Mouse (Mus musculus) layer of hippocampus, adult 18-20 months (tissue): Measurements from ENCODE around the gene Mrps16. TPM values are rescaled to one million over a fixed set of nuclear protein-coding genes. Genes with fewer than 3 reads are reported as not detected.

Experiments used
- DNase-seq, 2 experiments: peaks; one replicate each; pipeline ENCODE4 v3.0.0; 2022; ENCODE audit warnings: low spot score in 2 of 2
- long read RNA-seq: library from polyadenylated mRNA; stranded (forward); transcript quantifications from one replicate; pipeline ENCODE4 v2.0.0, GENCODE M21; 2021
- total RNA-seq, 2 experiments: library from RNA; stranded (reverse); gene quantifications; 2 replicates each; pipeline ENCODE4 v1.2.3; 2021

Gene Mrps16
- total RNA-seq, result 10 to 100 TPM; 32.4 to 37.1 TPM
- long read RNA-seq, transcript Mrps16-201 (3 exons, 2,572 nt), result major isoform, 15 of 30 reads
- long read RNA-seq, transcript Mrps16-202 (3 exons, 801 nt), result minor isoform, 7 of 30 reads
- long read RNA-seq, partial matches to known transcripts, result 3 of 30 reads
- long read RNA-seq, other reads (novel, unspliced or antisense), result 5 of 30 reads

DNA sequence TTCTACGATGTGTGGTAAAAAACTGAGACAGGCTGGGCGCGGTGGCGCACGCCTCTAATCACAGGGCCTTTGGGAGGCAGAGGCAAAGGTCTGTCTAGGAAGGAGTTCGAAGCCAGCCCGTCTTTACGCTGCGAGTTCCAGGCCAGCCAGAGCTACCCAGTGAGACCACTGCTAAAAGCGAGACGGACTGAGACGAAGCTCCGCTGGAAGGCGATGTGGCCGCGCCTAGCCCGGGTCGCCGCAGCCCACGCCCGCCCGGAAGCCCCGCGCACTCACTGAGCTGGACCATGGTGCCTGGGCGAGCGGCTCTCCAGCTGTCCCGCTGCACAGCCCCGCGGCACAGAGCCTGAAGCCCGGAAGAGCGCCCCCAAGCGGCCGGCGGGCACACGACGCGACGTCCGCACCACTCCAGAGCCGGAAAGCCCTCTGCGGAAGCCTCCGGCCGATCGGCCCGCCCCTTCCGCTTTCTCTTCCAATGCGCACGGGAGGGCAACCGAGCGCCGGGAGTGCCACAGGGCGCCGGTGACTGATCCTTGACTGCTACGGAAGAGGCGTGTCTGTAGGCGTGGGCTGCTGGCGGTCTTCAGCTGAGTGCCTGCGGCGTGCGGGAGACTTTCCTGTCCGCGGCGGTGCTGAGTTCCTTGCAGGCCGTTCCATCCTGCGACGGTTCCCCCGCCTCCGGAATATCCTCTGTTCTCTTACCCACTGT, at the start of gene Mrps16:
Gene Mrps16 (minus strand): TSS at position 430 of the 709 bp plus-strand sequence.
- peak; percentile 93 to 96 for DNase-seq

DNA sequence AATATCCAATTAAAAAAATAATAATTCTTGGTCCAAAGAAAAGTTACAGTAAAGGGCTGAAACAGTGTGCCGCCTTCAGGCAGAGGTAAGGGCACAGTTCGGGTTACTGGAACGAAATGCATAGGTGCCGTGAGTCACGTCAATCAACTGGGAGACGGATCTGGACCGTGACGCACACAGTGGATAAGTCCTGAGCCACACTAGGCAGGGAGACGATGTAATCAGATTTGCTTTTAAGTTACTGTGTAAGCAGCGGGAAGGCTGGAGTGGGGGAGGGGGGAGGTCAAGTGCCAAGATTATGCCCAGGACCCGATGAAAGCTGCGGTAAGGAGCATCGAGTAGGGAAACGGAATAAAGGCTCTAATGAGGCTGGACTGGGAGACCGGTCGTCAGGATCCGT, 48.8 kb upstream of the Mrps16 start:
- DNase-seq, result no peak

DNA sequence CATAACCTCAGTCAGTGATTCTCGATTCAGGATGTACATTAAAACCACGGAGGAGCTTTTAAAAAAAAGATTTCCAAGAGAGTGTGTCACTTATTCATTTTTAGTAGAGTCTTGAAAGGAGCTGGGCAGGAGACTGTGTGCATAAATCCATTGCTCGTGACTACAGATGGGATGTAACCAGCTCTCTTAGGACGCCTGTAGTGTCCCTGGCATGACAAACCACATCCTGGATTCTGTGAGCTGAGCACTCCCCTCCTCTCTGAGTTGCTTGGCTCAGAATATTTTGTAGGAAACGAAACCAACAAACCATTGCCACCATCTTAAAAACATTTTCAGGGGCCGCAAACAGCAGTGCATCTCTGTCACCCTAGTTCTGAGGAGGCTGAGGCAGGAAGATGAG, 43.5 kb upstream of the Mrps16 start:
- no peak for DNase-seq

DNA sequence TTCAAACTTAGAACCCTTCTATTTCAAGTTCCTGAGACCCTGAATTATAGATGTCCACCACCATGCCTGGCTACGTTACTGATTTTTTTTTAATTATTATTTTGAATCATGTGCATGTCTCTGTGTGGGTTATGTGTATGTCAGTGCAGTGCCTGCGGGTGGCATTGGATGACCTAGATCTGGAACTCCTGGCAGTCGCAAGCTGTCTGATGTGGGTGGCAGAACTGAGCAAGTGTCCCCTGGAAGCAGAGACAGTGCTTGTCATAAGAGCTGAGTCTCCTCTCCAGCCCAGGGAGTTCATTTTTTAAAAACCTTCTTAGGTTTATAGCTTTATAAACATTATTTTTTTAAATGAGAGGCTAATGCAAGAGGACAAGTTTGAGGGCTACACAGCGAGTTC, 39.0 kb upstream of the Mrps16 start:
- no peak for DNase-seq

DNA sequence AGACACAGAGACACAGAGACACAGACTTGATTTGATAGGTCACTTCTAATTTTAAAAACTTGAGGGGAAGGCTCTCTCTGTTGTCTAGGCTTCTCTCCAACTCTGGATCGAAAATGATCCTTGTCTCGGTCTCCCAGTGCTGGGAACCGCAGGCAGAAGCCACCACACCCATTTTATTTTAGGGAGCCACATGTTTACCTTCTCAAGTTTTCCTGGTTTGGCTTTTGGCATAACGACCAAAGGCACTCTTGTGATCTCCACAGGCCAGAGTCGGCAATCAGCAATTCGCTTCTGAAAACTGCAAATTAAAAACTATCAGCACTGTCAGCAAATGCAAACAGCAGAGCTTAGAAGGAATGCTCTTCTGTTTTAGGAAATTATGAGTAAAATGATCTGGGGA, 38.3 kb upstream of the Mrps16 start:
- DNase-seq, result no peak

DNA sequence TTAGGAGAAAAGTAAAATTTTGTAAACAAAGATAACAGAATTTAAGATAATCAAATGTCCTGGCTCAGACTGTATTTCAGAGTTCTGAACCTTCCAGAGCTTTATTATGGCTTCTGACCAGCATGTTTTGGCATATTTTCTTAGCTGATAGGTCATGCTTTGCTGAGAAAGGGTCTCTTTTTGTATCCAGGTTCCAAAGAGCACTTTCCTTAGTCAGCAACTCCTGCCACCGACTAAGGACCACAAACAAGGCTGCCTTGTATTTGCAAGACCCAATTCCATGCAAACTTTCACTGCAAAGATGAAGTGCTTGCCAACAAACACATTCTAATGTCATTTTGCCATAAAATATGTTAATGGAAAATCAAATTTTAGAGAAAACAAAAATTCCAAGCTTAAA, 36.4 kb upstream of the Mrps16 start:
- DNase-seq, result no peak

DNA sequence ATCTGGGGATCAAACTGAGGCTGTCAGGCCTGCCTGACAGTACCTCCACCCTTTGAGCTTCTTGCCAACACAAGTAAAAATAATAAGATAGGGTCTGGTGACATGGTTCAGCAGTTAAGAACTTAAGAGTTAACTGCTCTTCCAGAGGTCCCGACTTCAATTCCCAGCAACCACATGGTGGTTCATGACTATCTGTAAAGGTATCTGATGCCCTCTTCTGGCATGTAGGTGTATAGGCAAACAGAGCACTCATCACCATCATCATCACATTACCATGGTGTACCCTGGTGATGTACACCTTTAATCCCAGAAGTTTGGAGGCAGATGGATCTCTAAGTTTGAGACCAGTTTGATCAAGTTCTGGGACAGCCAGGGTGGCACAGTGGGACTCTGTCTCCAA, 35.2 kb upstream of the Mrps16 start:
- no peak for DNase-seq

DNA sequence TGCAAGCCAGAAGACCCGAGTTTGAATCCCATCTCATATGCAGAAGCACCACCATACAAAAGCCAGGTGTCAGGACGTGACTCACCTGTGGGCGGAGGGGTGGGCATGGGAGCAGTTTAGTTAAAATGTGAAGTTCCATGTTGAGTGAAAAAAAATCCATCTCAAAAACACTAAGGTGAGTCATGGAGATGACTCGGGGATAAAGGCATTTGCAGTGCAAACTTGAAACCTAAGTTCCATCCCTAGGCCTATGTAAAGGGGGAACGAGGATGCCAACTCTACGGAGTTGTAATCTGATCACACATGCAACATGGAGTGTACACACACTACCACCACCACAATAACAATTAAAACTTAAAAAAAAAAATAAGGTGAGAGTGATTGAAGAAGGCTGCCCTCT, 29.6 kb upstream of the Mrps16 start:
- DNase-seq, result no peak

DNA sequence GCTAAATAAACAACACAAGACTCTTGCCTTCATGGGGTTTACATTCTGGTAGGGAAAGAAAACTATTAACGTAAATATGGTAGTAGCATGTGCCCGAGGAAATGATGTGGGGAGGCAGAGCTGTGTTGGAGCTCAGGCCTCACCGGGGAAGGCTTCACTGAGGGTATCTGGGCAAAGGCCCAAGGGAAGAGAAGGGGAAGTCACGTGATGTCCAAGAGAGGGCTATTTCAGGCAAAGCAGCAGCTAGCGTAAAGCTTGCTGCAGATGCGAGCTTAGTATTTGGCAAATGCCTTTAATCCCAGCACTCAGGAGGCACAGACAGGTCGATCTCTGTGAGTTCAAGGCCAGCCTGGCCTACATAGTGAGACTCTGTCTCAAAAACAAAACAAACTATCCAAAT, 28.8 kb upstream of the Mrps16 start:
- no peak for DNase-seq

DNA sequence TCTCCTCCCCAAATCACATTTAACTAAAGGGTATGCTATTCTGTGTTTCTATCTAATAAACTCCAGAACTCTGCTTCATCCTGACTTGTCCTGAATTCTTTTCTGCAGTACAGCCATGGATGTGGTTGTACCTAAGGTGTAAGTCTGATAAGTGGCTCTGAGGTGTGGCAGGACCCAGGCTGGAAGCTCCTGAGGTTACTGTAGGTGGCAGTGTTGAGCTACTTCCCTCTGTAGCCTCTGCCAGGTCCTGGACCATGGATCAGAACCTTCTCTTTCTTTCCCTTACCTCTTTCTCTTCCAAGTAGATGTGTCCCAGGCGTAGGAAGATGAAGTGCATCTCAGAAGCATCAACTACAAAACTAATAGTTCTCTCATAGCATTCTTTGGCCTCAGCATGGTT, 6.6 kb upstream of the Mrps16 start:
- DNase-seq, result peak in 1 of 2 experiments; percentile 63

DNA sequence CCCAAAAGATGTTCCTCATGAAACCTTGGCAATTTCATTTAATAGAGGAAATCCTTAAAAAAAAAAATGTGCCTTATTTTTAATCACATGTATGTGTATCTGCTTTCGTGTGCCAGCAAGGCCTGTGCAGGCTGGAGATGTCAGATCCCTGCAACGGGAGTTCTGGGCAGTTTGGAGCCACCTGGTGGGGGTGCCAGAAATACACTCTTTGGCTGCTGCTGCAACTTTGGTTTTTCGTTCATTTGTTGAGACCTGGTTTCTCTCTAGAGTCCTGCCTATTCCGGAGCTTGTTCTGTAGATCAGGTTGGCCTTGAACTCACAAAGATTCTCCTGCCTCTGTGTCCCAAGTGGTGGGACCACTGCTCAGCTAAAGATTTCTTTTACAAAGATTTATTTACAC, 5.4 kb upstream of the Mrps16 start:
- no peak for DNase-seq

DNA sequence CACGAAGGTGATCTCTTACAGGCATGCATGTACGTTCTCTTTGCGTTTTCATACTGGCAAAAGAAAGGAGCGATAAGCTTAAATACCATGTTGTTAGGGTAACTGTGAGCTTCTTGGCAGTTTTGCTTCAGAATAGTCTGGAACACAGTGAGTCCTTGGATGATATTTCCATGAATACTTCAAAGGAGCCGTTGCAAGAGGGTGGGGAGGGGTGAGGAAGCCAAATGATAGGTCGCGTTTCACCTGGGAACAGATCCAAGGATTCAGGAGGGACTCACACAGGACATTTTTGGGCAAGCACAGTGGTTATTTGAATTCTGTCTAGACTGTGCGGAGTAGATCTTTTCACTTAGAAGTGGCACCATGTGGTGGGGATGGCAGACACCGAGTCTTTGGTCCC, 3.8 kb upstream of the Mrps16 start:
- no peak for DNase-seq

DNA sequence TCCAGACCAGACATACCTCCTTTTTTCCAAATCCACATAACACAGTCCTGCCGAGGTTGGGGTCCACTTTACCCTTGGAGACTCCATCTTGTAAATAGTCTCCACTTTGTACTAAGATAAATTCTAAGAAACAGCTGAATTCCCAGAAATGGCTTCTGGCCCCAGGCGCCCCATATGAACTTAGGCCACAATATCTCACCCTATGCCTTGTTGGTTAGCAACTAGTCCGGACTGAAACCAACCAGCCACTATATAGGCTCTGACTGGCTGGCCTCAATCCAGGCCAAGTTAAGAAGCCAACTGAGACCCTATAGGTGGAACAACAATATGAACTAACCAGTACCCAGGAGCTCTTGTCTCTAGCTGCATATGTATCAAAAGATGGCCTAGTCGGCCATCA, 1.1 kb downstream of the Mrps16 start:
- DNase-seq, result no peak

DNA sequence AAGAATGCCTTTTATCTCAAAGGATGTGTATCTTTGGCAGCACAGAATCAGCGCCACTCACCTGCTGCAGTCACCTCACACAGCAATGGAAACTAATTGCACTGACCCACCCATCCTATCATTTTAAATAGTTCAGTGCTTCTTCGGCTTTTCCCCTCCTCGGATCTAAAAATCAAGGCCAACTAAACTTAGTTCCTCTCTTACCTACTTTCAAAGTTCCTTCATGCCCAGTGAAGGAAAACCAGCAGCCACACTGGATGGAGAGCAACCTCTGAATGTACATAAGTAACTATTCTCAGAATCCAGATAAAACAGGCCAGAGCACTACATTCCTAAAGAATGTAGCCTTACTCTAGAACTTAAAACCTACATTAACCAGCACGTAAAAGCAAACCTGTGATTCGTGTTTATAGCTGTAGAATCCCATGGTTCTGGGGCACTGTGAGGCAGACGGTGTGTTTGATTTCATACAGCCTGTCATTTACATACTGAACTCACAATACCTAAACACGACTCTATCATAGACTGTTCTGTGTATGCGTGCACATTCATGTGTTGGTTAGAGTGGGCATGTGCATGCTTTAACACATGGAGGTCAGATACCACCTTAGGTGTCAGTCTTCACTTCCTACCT, 3.9 kb downstream of the Mrps16 start:
- DNase-seq, result no peak

DNA sequence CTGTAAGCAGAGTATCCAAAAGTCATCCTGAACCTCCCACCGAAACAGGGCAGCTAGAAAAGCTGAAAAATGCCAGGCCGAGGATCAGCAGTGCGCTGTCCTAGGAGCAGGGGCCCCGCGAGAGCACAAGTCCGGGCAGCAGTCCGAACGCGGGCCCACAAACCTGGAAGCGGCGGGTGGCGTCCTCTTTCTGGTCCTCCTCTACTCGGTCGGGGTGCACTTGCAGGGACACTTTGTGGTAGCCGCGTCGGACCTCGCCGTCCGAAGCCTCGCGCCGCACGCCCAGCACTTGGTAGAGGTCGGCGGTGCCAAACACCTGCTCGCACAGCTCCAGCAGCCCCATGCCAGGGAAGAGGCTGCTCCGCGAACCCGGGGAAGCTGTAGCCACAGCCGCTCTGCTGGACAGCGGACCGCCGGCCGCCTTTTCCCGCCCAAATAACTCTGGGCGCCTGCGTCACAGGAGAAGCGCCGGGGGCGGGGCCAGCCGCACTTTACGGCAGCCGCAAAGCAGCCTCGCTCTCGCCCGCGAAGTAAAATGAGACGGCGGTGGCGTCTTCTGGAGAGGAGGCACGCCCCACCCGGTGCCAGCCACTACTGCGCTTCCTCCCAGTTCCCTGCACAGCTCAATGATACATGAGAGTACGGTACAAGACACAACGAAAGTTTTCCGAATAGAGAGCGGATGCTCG, 4.8 kb downstream of the Mrps16 start, which contains the start of gene Dnajc9:
Gene Dnajc9 (minus strand): TSS at position 470 of the 689 bp plus-strand sequence.
- peak; percentile 89 to 97 for DNase-seq

DNA sequence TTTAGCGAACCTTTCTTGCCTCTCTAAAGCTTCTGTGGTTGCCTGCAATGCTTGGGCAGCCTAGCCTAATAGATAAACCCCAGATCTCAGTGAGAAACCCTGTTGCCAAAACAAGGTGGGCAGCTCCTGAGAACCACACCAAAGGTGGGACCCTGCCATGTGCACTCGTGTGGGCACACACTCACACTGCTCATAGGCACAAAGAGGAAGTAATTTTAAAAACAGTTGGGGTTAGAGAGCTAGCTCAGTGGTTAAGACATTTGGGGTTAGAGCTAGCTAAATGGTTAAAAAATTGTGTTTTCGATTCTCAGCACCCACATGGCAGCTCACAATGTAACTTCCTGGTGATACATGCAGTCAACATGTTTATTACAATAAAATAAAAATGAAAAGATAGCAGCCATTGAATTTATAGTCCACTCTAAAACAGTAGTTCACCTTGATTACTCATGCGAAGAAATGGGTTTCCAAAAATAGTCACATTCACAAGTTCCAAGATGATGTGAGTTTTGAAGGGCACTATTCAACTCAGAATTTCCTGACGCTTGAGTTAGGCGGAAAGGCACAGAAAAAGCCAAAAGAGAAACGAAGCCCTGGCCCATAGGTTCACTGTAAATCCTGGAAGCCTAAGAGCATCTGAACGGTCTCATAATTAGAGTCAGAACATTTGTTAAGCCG, 13.5 kb downstream of the Mrps16 start:
- DNase-seq, result no peak

DNA sequence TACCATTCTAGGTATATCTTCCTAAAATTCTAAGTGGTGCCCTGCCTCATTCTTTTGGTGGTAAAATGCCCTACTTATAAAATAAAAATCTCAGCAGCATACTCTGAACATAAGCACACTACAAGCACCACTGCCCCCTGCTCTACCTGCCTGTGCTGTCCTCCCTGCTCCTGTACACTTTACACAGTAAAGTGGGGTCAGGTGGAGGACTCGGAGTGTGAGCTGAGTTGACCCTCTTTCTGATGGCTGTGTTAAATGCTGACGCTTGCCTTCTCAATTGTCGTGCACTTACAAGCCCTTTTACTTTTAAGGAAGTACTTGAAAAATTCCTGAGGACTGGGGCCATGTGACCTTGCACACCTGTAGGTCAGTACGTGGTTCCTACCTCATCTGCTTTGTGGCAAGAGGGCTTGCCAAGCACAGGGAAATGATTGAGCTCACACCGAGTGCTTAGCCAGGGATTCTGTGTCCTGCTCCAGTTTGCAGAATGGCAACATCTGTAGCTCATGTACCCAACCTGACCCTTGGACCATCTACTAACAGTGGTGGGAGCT, 14.3 kb downstream of the Mrps16 start:
- DNase-seq, result no peak

DNA sequence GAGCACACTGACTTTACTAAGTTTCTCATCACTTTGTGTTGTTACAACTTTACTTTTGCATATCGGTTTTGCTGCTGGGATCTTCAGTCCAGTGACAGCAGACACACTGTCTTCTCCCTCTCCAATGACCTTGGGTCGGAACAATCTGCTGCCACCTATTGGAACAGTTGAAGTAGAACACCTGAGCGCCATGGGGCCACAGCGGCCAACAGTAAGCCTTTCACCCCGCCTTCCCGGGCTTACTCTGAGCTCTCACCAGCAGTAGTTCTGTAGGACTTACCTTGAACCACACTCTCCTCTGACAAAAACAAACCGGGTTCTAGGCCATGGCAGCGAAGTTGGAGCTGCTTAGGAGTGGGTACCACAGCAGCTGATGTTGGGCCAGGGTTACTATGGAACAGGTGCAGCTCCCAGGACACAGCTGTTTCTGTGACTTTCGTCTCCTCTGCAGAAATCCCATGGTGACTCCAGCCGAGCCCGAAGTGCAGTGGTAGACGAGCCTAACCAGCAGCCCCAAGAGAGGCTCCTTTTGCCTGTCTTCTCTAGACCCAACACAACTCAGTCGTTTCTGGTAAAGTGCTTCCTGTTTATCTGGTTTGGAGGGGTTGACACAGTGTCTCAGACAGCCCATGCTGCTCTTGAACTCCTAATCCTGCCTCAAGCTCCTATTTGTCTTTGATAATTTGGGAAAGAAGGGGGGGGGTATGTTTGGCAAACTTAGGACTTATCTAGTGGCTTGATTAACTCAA, 14.9 kb downstream of the Mrps16 start:
- no peak for DNase-seq

DNA sequence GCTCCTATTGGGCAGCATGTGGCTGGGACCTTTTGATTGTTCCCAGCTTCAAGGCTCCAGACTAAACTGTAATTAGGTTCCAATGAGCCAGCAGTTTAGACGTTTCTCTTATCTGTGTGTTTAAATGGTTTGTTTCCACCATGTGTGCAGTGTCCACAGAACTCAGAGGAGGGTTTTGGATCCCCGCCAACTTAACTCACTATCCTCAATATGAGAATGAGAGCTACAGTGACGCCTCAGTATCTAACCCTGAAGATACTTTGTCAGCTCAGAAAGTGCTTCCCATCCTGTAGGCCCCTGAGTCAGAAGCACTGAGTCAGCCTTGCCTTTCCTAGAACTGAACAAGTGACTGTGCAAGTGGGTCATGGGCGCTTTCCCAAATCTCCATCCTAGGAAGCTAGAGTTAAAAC, 16.3 kb downstream of the Mrps16 start:
- peak in 1 of 2 experiments; percentile 15 for DNase-seq

DNA sequence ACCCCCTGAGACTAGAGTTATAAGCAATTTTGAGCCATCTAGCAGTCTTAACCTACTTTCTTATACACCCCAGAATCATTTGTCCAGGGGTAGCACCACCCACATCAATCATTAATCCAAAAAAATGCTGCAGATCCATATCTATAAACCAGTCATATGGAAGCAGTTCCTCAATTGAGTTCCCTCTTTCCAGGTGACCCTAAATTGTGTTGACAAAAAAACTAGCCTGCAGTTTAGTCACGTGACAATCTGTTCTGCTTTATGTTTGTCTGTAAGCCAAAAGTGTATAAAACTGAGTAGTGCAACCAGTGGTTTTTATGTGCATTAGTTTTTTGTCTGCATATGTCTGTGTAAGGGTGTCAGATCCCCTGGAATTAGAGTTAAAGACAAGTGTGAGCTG, 21.6 kb downstream of the Mrps16 start:
- DNase-seq, result no peak
